Mouse (Mus musculus): ENCODE results near the gene Snhg11. TPM values are rescaled to one million over a fixed set of nuclear protein-coding genes. Genes with fewer than 3 reads are reported as not detected.
A peak's percentile ranks its signal among the peaks of the same experiment; 100 is the strongest.

Snhg11 gene
- total and polyA plus RNA-seq, 3 experiments: 0.06 TPM; not detected in 2

- Histone ChIP-seq H3K4me1 (ENCODE audit: control insufficient read depth in 1 of 2, insufficient read depth in 2 of 2, low read length in 2 of 2) (no peaks in the 10 kb centered on the region), H3K27ac (ENCODE audit: control insufficient read depth, low read depth, low read length) (no peak overlapping the region), H3K9me3 (replicated peaks; ENCODE audit: insufficient read depth, low read length) (no peaks in the 10 kb centered on the region), H3K27me3 (ENCODE audit: control insufficient read depth in 1 of 2, insufficient read depth in 2 of 2, low read length in 2 of 2) (no peaks in the 10 kb centered on the region), H3K79me2 (ENCODE audit: control insufficient read depth, insufficient read depth, low read length, poor library complexity) (peaks cover 2% of the 10 kb centered on the region; the same call in 1 of the 2 replicates), H3K36me3 (ENCODE audit: control insufficient read depth in 1 of 2, insufficient read depth in 2 of 2, low read length in 2 of 2) (peaks cover 4 to 10% of the 10 kb centered on the region in 2 experiments), H3K4me3 (ENCODE audit: control insufficient read depth in 1 of 2, insufficient read depth in 1 of 2, low read depth in 2 of 2, low read length in 2 of 2) (no peak overlapping the region), H3K9ac (ENCODE audit: control insufficient read depth, low read depth, low read length, poor library complexity, severe bottlenecking) (no peak overlapping the region)
- TF ChIP-seq ZMIZ1 (IDR thresholded peaks at IDR 0.05; ENCODE audit: low read depth, low read length): peak; percentile 14
- no peak for TF ChIP-seq TBP (IDR thresholded peaks at IDR 0.05; ENCODE audit: low read depth, low read length)
- peak in 1 of 2 experiments; percentile 48; a peak in 2 of 4 replicates for TF ChIP-seq POLR2A (IDR thresholded peaks at IDR 0.05; ENCODE audit: control insufficient read depth in 1 of 2, insufficient read depth in 1 of 2, low read depth in 1 of 2, low read length in 2 of 2, poor library complexity in 1 of 2)
- no peak for TF ChIP-seq CHD1 (IDR thresholded peaks at IDR 0.05; ENCODE audit: low read depth, low read length)
- TF ChIP-seq POLR2AphosphoS2 (IDR thresholded peaks at IDR 0.05; ENCODE audit: low read length): peak; percentile 72
- no peak for TF ChIP-seq TAL1 (IDR thresholded peaks at IDR 0.05; ENCODE audit: low read length)
- DNase-seq (ENCODE audit: low read depth, low spot score): peak; percentile 43
These were observed 22.5 kb upstream of the Snhg11 start for GRCm38 (mm10) chr2:158352801-158353520.

- Histone ChIP-seq H3K4me3 (ENCODE audit: control insufficient read depth in 1 of 2, insufficient read depth in 1 of 2, low read depth in 2 of 2, low read length in 2 of 2) (no peak overlapping the region), H3K27ac (ENCODE audit: control insufficient read depth, low read depth, low read length) (no peak overlapping the region), H3K36me3 (ENCODE audit: control insufficient read depth in 1 of 2, insufficient read depth in 2 of 2, low read length in 2 of 2) (peaks cover 18 to 19% of the 10 kb centered on the region in 2 experiments), H3K4me1 (ENCODE audit: control insufficient read depth in 1 of 2, insufficient read depth in 2 of 2, low read length in 2 of 2) (peaks cover 0 to 13% of the 10 kb centered on the region in 2 experiments; a peak in 3 of 4 replicates), H3K27me3 (ENCODE audit: control insufficient read depth in 1 of 2, insufficient read depth in 2 of 2, low read length in 2 of 2) (no peaks in the 10 kb centered on the region), H3K9ac (ENCODE audit: control insufficient read depth, low read depth, low read length, poor library complexity, severe bottlenecking) (no peak overlapping the region), H3K79me2 (ENCODE audit: control insufficient read depth, insufficient read depth, low read length, poor library complexity) (peaks cover 18% of the 10 kb centered on the region), H3K9me3 (replicated peaks; ENCODE audit: insufficient read depth, low read length) (no peaks in the 10 kb centered on the region)
- TF ChIP-seq CTCF (IDR thresholded peaks at IDR 0.05 in 2 of 3, conservative IDR thresholded peaks at IDR 0.05 in 1 of 3; ENCODE audit: control insufficient read depth in 1 of 3, insufficient read depth in 1 of 3, low read depth in 2 of 3, low read length in 3 of 3, poor library complexity in 1 of 3, severe bottlenecking in 1 of 3) (peak in 1 of 3 experiments; percentile 17; a peak in 1 of 6 replicates), ZC3H11A (IDR thresholded peaks at IDR 0.05; ENCODE audit: low read depth, low read length) (no peak)
- peak; percentile 42 for DNase-seq (ENCODE audit: low read depth, low spot score)
These were observed 20.9 kb upstream of the Snhg11 start for GRCm38 (mm10) chr2:158354348-158355114.

DNA sequence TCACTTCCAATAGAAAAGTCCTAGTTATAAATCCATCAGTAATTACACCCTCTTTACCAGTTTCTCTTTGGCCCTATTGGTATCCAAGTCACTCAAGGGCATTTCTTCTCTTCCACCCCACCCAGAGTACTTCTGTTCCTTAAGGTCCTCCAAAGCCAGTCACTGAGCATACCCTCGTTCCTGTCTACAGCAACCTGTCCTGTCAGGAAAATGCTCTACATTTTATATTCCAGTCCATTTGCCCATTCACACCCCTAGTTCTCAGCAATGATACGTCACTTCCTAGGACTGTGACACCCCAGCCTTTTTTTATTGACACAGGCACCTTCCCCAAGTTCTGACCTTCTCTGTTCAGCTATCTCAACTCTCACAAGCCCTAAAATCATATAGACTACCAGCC, 20.2 kb upstream of the Snhg11 start:
- Histone ChIP-seq H3K36me3 (ENCODE audit: control insufficient read depth in 1 of 2, insufficient read depth in 2 of 2, low read length in 2 of 2) (peaks cover 25 to 26% of the 10 kb centered on the region in 2 experiments), H3K4me3 (ENCODE audit: control insufficient read depth in 1 of 2, insufficient read depth in 1 of 2, low read depth in 2 of 2, low read length in 2 of 2) (no peak overlapping the region)
- TF ChIP-seq SMC3 (IDR thresholded peaks at IDR 0.05; ENCODE audit: low read depth, low read length): no peak
- TF ChIP-seq GATA1 (IDR thresholded peaks at IDR 0.05; ENCODE audit: low read depth, low read length): no peak
- TF ChIP-seq TBP (IDR thresholded peaks at IDR 0.05; ENCODE audit: low read depth, low read length): no peak
- TF ChIP-seq POLR2A (IDR thresholded peaks at IDR 0.05; ENCODE audit: control insufficient read depth in 1 of 2, insufficient read depth in 1 of 2, low read depth in 1 of 2, low read length in 2 of 2, poor library complexity in 1 of 2): peak in 1 of 2 experiments; percentile 66; a peak in 2 of 4 replicates
- TF ChIP-seq POLR2AphosphoS5 (IDR thresholded peaks at IDR 0.05; ENCODE audit: borderline replicate concordance, low read depth, low read length): 0 out of 2 replicates have a peak, but pooled peaks have one; percentile 59
- peak; percentile 46; the same call in 1 of the 2 replicates for TF ChIP-seq ZMIZ1 (IDR thresholded peaks at IDR 0.05; ENCODE audit: low read depth, low read length)

More for the DNA sequence above, 20.2 kb upstream of the Snhg11 start:
- Histone ChIP-seq H3K27ac (ENCODE audit: control insufficient read depth, low read depth, low read length) (no peak overlapping the region), H3K9ac (ENCODE audit: control insufficient read depth, low read depth, low read length, poor library complexity, severe bottlenecking) (no peak overlapping the region), H3K79me2 (ENCODE audit: control insufficient read depth, insufficient read depth, low read length, poor library complexity) (peaks cover 25% of the 10 kb centered on the region), H3K4me1 (ENCODE audit: control insufficient read depth in 1 of 2, insufficient read depth in 2 of 2, low read length in 2 of 2) (peaks cover 0 to 20% of the 10 kb centered on the region in 2 experiments; a peak in 3 of 4 replicates), H3K9me3 (replicated peaks; ENCODE audit: insufficient read depth, low read length) (no peaks in the 10 kb centered on the region), H3K27me3 (ENCODE audit: control insufficient read depth in 1 of 2, insufficient read depth in 2 of 2, low read length in 2 of 2) (no peaks in the 10 kb centered on the region)
- DNase-seq (ENCODE audit: low read depth, low spot score): no peak
